Mouse (Mus musculus) midbrain, postnatal 0 days (tissue): ENCODE measurements around the gene Fgfr1op2. TPM values are rescaled to one million over a fixed set of nuclear protein-coding genes. Genes with fewer than 3 reads are reported as not detected.

ENCODE experiments used
- ATAC-seq: fragments of 200-750 bp; cut with Nextera tagmentation; 2 replicates; pipeline ENCODE4 v1.8.0; 2017; ENCODE audit warnings: moderate number of reproducible peaks, mild to moderate bottlenecking, moderate TSS enrichment, moderate library complexity; ENCODE audit not compliant: low FRiP score
- DNase-seq: peaks from one replicate; pipeline ENCODE4 v3.0.0-alpha.2; 2015; ENCODE audit warnings: low spot score
- H3K27ac ChIP-seq: fragments of 300-500 bp; sonication (generic); 2 replicates; pipeline ENCODE4 v1.5.1; 2014; ENCODE audit warnings: low read depth, mild to moderate bottlenecking, low read length, mixed read lengths
- H3K27me3 ChIP-seq: fragments of 300-500 bp; sonication (generic); 2 replicates; pipeline ENCODE4 v1.6.1; 2014; ENCODE audit warnings: low read length, control low read depth, mixed read lengths; ENCODE audit not compliant: insufficient read depth
- H3K36me3 ChIP-seq: fragments of 300-500 bp; sonication (generic); 2 replicates; pipeline ENCODE4 v1.6.1; 2014; ENCODE audit warnings: low read length, control low read depth, mixed read lengths; ENCODE audit not compliant: insufficient read depth
- H3K4me1 ChIP-seq: fragments of 300-500 bp; sonication (generic); 2 replicates; pipeline ENCODE4 v1.6.1; 2014; ENCODE audit warnings: mild to moderate bottlenecking, control low read depth, antibody characterized with exemption, low read length, mixed read lengths; ENCODE audit not compliant: insufficient read depth
- H3K4me2 ChIP-seq: fragments of 300-500 bp; sonication (generic); 2 replicates; pipeline ENCODE4 v1.6.1; 2014; ENCODE audit warnings: low read depth, mild to moderate bottlenecking, low read length, mixed read lengths; ENCODE audit not compliant: poor library complexity, severe bottlenecking
- H3K4me3 ChIP-seq: fragments of 300-500 bp; sonication (generic); 2 replicates; pipeline ENCODE4 v1.5.1; 2014; ENCODE audit warnings: low read depth, mild to moderate bottlenecking, low read length, moderate library complexity
- H3K9ac ChIP-seq: fragments of 300-500 bp; sonication (generic); replicated peaks from 2 replicates; pipeline ENCODE4 v1.6.1; 2014; ENCODE audit warnings: mild to moderate bottlenecking, low read length, moderate library complexity, mixed read lengths; ENCODE audit not compliant: poor library complexity, severe bottlenecking
- H3K9me3 ChIP-seq: fragments of 300-500 bp; sonication (generic); 2 replicates; pipeline ENCODE4 v1.6.1; 2016; ENCODE audit warnings: low read length, control low read depth
- CTCF ChIP-seq: IDR thresholded peaks from 2 replicates; pipeline ENCODE4 v1.5.1; 2016; ENCODE audit warnings: antibody characterized with exemption, mild to moderate bottlenecking
- WGBS: fragments of 180-500 bp; shearing (Covaris S2); extraction: QIAGEN DNeasy Blood & Tissue Kit; methylation state at CpG from one replicate; pipeline ENCODE4 v1.1.7; 2014; 5-methylcytosine and 5-hydroxymethylcytosine counted together
- polyA plus RNA-seq: library from polyadenylated mRNA; unstranded; fragments of >200 nt; fragmentation: Nextera tagmentation; extraction: Ambion mirVana; gene quantifications from 2 replicates; pipeline ENCODE4 v1.2.1, GENCODE M21; 2015
- total RNA-seq: library from RNA; depleted of rRNA; stranded (reverse); fragments of >200 nt; gene quantifications from 2 replicates; pipeline ENCODE4 v1.2.3, GENCODE M21; 2014; rRNA removed

Fgfr1op2 gene
- 20.9 and 24.6 TPM in 2 replicates for total RNA-seq
- 33.4 and 37.7 TPM in 2 replicates for polyA plus RNA-seq

GRCm38 (mm10) chr6:146576903-146577302 is at the start of gene Fgfr1op2:
Gene Fgfr1op2, plus strand, starts transcription at chr6:146577203.
- no peak for ATAC-seq

DNA sequence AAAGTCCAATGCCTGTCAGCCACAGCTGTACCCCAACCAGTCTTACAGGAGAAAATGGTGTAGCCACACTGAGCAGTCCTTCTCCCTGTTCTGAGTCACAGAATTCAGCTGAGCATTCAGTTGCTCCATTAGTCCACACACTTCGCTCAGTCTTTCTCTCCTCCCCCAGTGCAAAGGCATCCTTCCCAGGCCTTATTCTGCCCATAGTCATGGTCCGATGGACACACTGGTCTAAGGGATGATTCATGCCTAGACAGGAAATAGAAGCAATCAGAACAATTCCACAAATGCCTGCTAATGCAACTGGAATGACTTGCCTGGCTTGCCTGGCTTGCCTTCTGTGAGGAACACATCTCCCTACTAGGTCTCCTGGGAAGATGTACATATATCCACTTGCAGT is 49.5 kb upstream of the Fgfr1op2 start:
- no peak for TF ChIP-seq CTCF
- no peak overlapping the region for H3K4me3 ChIP-seq

More at GRCm38 (mm10) chr6:146576903-146577302, at the start of gene Fgfr1op2:
- Histone ChIP-seq H3K9me3 (no peaks in the 10 kb centered on the region), H3K4me1 (peaks cover 5% of the 10 kb centered on the region; the same call in 1 of the 2 replicates), H3K4me2 (peak within 1 kb of the TSS; percentile 72), H3K27me3 (no peaks in the 10 kb centered on the region), H3K9ac (peak within 1 kb of the TSS; percentile 89), H3K27ac (peak within 1 kb of the TSS; percentile 97), H3K36me3 (no peaks in the 10 kb centered on the region), H3K4me3 (peak within 1 kb of the TSS; percentile 90)
- no peak for DNase-seq
- under 1% methylated on average over 13 of the region's 13 CpGs for WGBS
- no peak for TF ChIP-seq CTCF

DNA sequence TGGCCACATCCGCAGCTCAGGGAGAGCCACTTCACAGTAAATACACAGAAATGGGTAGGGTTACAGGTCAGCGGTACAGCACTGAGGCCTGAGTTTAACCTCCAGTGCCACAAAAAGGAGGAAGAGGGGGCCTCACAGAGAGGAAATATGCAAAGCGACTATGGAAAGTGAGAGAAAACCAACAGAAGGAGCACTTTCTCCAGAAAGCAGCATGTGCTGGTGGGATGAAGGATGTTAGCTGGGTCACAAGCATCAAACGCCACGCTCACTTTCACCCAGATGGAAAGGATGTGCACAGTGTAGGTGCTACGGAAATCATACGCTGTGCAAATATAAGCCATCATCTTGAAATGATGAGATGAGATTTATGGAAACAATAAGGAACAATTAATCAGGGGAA is 46.6 kb upstream of the Fgfr1op2 start:
- 89% methylated on average over 7 of the region's 7 CpGs for WGBS
- Histone ChIP-seq H3K4me3 (no peak overlapping the region), H3K4me2 (no peak overlapping the region), H3K4me1 (no peaks in the 10 kb centered on the region), H3K9ac (no peak overlapping the region), H3K27me3 (no peaks in the 10 kb centered on the region), H3K27ac (no peak overlapping the region), H3K36me3 (no peaks in the 10 kb centered on the region), H3K9me3 (no peaks in the 10 kb centered on the region)
- DNase-seq (no peak), ATAC-seq (no peak)
- no peak for TF ChIP-seq CTCF

More for the DNA sequence above, 49.5 kb upstream of the Fgfr1op2 start:
- H3K9me3 ChIP-seq: no peaks in the 10 kb centered on the region
- WGBS: 89% methylated on average over 2 of the region's 2 CpGs
- DNase-seq (no peak), ATAC-seq (no peak)
- no peak overlapping the region for H3K9ac ChIP-seq
- H3K4me1 ChIP-seq: no peaks in the 10 kb centered on the region
- H3K27ac ChIP-seq: no peak overlapping the region
- no peaks in the 10 kb centered on the region for H3K36me3 ChIP-seq
- H3K27me3 ChIP-seq: no peaks in the 10 kb centered on the region
- H3K4me2 ChIP-seq: no peak overlapping the region

GRCm38 (mm10) chr6:146530769-146531168 is 46.2 kb upstream of the Fgfr1op2 start:
- Histone ChIP-seq H3K9me3 (no peaks in the 10 kb centered on the region), H3K27ac (no peak overlapping the region), H3K36me3 (no peaks in the 10 kb centered on the region), H3K4me2 (no peak overlapping the region), H3K27me3 (no peaks in the 10 kb centered on the region), H3K4me1 (no peaks in the 10 kb centered on the region), H3K9ac (no peak overlapping the region), H3K4me3 (no peak overlapping the region)
- ATAC-seq (no peak), DNase-seq (no peak)
- TF ChIP-seq CTCF: no peak
- WGBS: 85% methylated on average over 5 of the region's 5 CpGs

DNA sequence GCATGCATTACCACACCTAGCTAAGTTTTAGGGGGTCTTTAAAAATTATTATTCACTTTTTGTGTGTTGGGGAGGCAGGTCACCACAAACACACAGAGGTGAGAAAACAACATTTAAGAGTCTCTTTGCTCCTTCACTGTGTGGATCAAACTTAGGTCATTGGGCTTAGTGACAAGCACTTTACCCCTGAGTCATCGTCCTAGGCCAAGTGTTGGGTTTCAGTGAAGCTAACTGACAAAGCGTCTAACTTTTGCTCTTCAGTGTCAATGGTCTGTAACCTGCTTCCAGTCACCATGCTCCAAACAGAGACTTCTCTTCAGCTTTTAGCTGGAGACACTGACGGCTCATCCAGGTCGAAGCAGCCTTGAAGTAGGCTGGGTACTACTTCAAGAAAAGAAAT is 43.9 kb upstream of the Fgfr1op2 start:
- WGBS: 94% methylated on average over 4 of the region's 4 CpGs
- Histone ChIP-seq H3K4me2 (no peak overlapping the region), H3K9me3 (no peaks in the 10 kb centered on the region), H3K9ac (no peak overlapping the region), H3K27ac (no peak overlapping the region), H3K4me1 (no peaks in the 10 kb centered on the region), H3K36me3 (no peaks in the 10 kb centered on the region), H3K4me3 (no peak overlapping the region), H3K27me3 (no peaks in the 10 kb centered on the region)
- DNase-seq (no peak), ATAC-seq (no peak)
- TF ChIP-seq CTCF: no peak

DNA sequence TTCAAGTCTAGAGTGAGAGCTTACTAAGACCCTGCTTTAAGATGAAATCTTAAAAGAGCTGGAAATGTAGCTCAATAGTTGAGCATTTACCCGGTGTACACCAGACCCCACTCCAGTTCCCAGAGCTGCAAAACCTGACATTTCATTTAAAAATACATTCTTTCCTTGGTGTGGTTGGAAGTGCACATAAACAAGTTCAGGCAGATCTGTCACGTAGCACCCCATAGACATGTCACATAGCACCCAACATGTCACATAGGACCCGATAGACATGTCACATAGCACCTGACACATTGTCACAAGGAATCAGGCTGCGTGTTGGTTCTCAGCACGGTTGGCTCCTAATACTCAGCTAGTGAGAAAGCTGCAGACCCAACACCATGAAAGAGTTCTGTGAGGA is 41.5 kb upstream of the Fgfr1op2 start:
- no peak overlapping the region for H3K4me3 ChIP-seq
- no peaks in the 10 kb centered on the region for H3K36me3 ChIP-seq
- ATAC-seq (no peak), DNase-seq (no peak)
- no peaks in the 10 kb centered on the region for H3K27me3 ChIP-seq
- no peak for TF ChIP-seq CTCF
- H3K27ac ChIP-seq: no peak overlapping the region
- H3K4me1 ChIP-seq: no peaks in the 10 kb centered on the region
- H3K4me2 ChIP-seq: no peak overlapping the region
- no peak overlapping the region for H3K9ac ChIP-seq
- H3K9me3 ChIP-seq: no peaks in the 10 kb centered on the region
- WGBS: 94% methylated on average over 5 of the region's 5 CpGs
